Comparison of ENCODE assay signal across 33 mouse cellular contexts in the genomic region with DNA sequence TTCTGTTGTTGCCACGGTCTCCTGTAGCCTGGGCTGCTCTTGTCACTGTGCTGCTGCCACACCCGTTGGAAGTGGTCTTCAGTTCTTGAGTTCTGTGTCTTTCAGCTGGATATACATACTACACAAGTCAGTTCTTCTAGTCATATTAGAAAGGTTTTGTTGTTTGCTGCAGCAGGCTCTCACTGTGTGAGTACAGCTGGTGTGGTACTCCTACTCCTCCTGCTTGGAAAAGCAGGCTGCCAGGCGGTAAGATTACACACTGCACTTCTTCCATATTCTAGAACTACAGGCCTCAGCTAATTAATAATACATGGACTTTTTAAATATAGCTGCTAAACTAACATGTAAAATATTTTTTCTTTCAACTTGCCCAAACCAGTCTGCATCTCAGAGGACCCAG. TPM values are rescaled to one million over a fixed set of nuclear protein-coding genes. Genes with fewer than 3 reads are reported as not detected.
DNase-seq lines count a peak whose midpoint lies in the region; ATAC-seq lines count a peak whose summit lies in the region.
"Had no signal": no experiment of that assay in that cellular context is flagged by ENCODE, and none has a peak within 500 bp of the region (broad histone marks: within the 10 kb centered on the region; RNA-seq: fewer than 3 reads in every experiment).

No protein-coding gene starts in this region.

- 87% methylated on average over 3 of the region's 3 CpGs for WGBS in kidney, embryonic 15.5 days

- peak; percentile 28 to 69 for DNase-seq in layer of hippocampus, adult 18-20 months (ENCODE audit: low spot score in 2 of 2)
- no peak for DNase-seq in layer of hippocampus, postnatal 10 days (ENCODE audit: low spot score in 2 of 2)
- peak; percentile 2 for DNase-seq in brain, embryonic 18.5 days (ENCODE audit: low read depth, low spot score)
- DNase-seq in layer of hippocampus, adult 8-10 months (ENCODE audit: low spot score in 2 of 2), result peak; percentile 41 to 51
- DNase-seq in right cerebral cortex, postnatal 14 days, result peak; percentile 11
- no peak for DNase-seq in urinary bladder, postnatal 10 days (ENCODE audit: low spot score)
- DNase-seq: adrenal gland, postnatal 10 days; cerebellum, adult 8-10 months; cerebellum, postnatal 36 days; embryo, embryonic 11 days; gastrocnemius, postnatal 36 days; heart, postnatal 36 days; kidney, adult 11 months; liver; lung, postnatal 4 days; thymus, adult 18-20 months; thymus, postnatal 36 days had no signal

- H3K4me1 ChIP-seq in kidney, embryonic 15.5 days, result no peaks in the 10 kb centered on the region
- H3K4me1 ChIP-seq: embryonic facial prominence, embryonic 13.5 days; forebrain, embryonic 13.5 days; heart, embryonic 15.5 days; hindbrain, embryonic 13.5 days; limb, embryonic 10.5 days; liver, embryonic 15.5 days; lung, embryonic 15.5 days; midbrain, embryonic 10.5 days; stomach, embryonic 15.5 days had no signal

- H3K4me3 ChIP-seq in kidney, embryonic 15.5 days (replicated peaks), result no peak overlapping the region
- H3K4me3 ChIP-seq: embryonic facial prominence, embryonic 13.5 days; erythroblast, embryonic 14.5 days; forebrain, embryonic 13.5 days; heart, embryonic 15.5 days; hindbrain, embryonic 13.5 days; limb, embryonic 10.5 days; liver, embryonic 15.5 days; lung, embryonic 15.5 days; midbrain, embryonic 10.5 days; stomach, embryonic 15.5 days had no signal

- H3K36me3 ChIP-seq in kidney, embryonic 15.5 days, result peaks cover 86% of the 10 kb centered on the region

- H3K9me3 ChIP-seq in kidney, embryonic 15.5 days (replicated peaks), result no peaks in the 10 kb centered on the region
- H3K9me3 ChIP-seq: embryonic facial prominence, embryonic 13.5 days; forebrain, embryonic 13.5 days; heart, embryonic 15.5 days; hindbrain, embryonic 13.5 days; limb, embryonic 10.5 days; liver, embryonic 15.5 days; lung, embryonic 15.5 days; midbrain, embryonic 10.5 days; stomach, embryonic 15.5 days had no signal

- H3K4me2 ChIP-seq in kidney, embryonic 15.5 days, result no peak overlapping the region
- H3K4me2 ChIP-seq: embryonic facial prominence, embryonic 13.5 days; forebrain, embryonic 13.5 days; heart, embryonic 15.5 days; hindbrain, embryonic 13.5 days; liver, embryonic 15.5 days; lung, embryonic 15.5 days; stomach, embryonic 15.5 days had no signal

- H3K9ac ChIP-seq in kidney, embryonic 15.5 days, result no peak overlapping the region
- H3K9ac ChIP-seq: embryonic facial prominence, embryonic 13.5 days; forebrain, embryonic 13.5 days; heart, embryonic 15.5 days; hindbrain, embryonic 13.5 days; liver, embryonic 15.5 days; lung, embryonic 15.5 days; stomach, embryonic 15.5 days had no signal

- no peaks in the 10 kb centered on the region for H3K27me3 ChIP-seq in kidney, embryonic 15.5 days
- H3K27me3 ChIP-seq: embryonic facial prominence, embryonic 13.5 days; forebrain, embryonic 13.5 days; heart, embryonic 15.5 days; hindbrain, embryonic 13.5 days; liver, embryonic 15.5 days; lung, embryonic 15.5 days; stomach, embryonic 15.5 days had no signal

- no peak overlapping the region for H3K27ac ChIP-seq in kidney, embryonic 15.5 days
- H3K27ac ChIP-seq: embryonic facial prominence, embryonic 13.5 days; forebrain, embryonic 13.5 days; heart, embryonic 15.5 days; hindbrain, embryonic 13.5 days; kidney, postnatal 0 days; limb, embryonic 10.5 days; liver, embryonic 15.5 days; lung, embryonic 15.5 days; midbrain, embryonic 10.5 days; stomach, embryonic 15.5 days had no signal

- ATAC-seq in kidney, embryonic 15.5 days (replicated peaks; ENCODE audit: low FRiP score), result no peak
- ATAC-seq: forebrain, embryonic 13.5 days had no signal

RNA-seq across cellular contexts. Expression of gene Sugt1, which starts 19.4 kb away (rescaled TPM):
- total RNA-seq in layer of hippocampus, adult 18-20 months (2021), result 10 to 100 TPM; 89.7 to 93.8 TPM
- 10 to 100 TPM; 89.6 to 95.4 TPM for total RNA-seq in layer of hippocampus, postnatal 10 days (2021)
- 10 to 100 TPM; 76.6 to 98.3 (median 84.8) TPM for total RNA-seq in layer of hippocampus, adult 8-10 months (2022)
- polyA plus RNA-seq in kidney, embryonic 15.5 days (2015; fragmentation: Nextera tagmentation; extraction: Ambion mirVana), result 122 and 131 TPM in 2 replicates

RNA-seq across cellular contexts. Expression of gene Cnmd, which starts 55.1 kb away (rescaled TPM):
- total RNA-seq in layer of hippocampus, adult 18-20 months (2021), result 1 to 10 TPM; 1.0 to 1.7 TPM
- total RNA-seq in layer of hippocampus, postnatal 10 days (2021), result 1 to 10 TPM; 2.5 to 3.0 TPM
- 1 to 10 TPM; 1.7 to 6.2 (median 3.7) TPM for total RNA-seq in layer of hippocampus, adult 8-10 months (2022)
- 2.4 and 2.9 TPM in 2 replicates for polyA plus RNA-seq in kidney, embryonic 15.5 days (2015; fragmentation: Nextera tagmentation; extraction: Ambion mirVana)
- total RNA-seq: MEL had no signal
- polyA plus RNA-seq: C2C12; erythroblast, embryonic 14.5 days; large intestine, adult 2 months; spleen, adult 2 months had no signal

Comparison
In these comparisons a context has a peak if more than half of its experiments do, and no peak if none do; other contexts are left out.
1. DNase-seq: peak in layer of hippocampus, adult 18-20 months (2 of 2), brain, embryonic 18.5 days (single experiment), layer of hippocampus, adult 8-10 months (2 of 2) and right cerebral cortex, postnatal 14 days (single experiment); none in layer of hippocampus, postnatal 10 days (0 of 2) and urinary bladder, postnatal 10 days (single experiment).